Mouse (Mus musculus) olfactory bulb, adult 2 months (tissue): ENCODE measurements around the gene Gm6526.
"Not testable (repeated sequence)": the region's sequence is repeated elsewhere in the genome, so short reads cannot be mapped to it uniquely, and the experiment has no call there.

Source experiments
- CTCF ChIP-seq: fragments of 200-500 bp; IDR thresholded peaks from 2 replicates; pipeline ENCODE4 v1.5.1; 2012; ENCODE audit warnings: low read depth, mild to moderate bottlenecking, low read length, moderate library complexity; ENCODE audit not compliant: insufficient read depth
- POLR2A ChIP-seq: fragments of 200-500 bp; IDR thresholded peaks from 2 replicates; pipeline ENCODE4 v1.6.1; 2012; ENCODE audit warnings: mild to moderate bottlenecking, low read depth, low read length, moderate library complexity; ENCODE audit not compliant: insufficient read depth

GRCm38 (mm10) chr14:43784645-43785044 is 37.0 kb downstream of the Gm6526 start, which contains the start of gene Gm8180:
- not testable (repeated sequence) for TF ChIP-seq POLR2A, CTCF
